26 mouse cellular contexts compared by ENCODE assay signal in genomic region chr5:113728011-113728410, GRCm38 (mm10). TPM values are rescaled to one million over a fixed set of nuclear protein-coding genes. Genes with fewer than 3 reads are reported as not detected.
DNase-seq lines count a peak whose midpoint lies in the region; ATAC-seq and TF ChIP-seq lines count a peak whose summit lies in the region.
"Had no signal": no experiment of that assay in that cellular context is flagged by ENCODE, and none has a peak within 500 bp of the region (broad histone marks: within the 10 kb centered on the region; RNA-seq: fewer than 3 reads in every experiment).

No protein-coding gene starts in this region.

- peaks cover 39% of the 10 kb centered on the region for H3K4me1 ChIP-seq in cerebellum, adult 2 months (ENCODE audit: control insufficient read depth, insufficient read depth, low read length)
- peaks cover 4% of the 10 kb centered on the region; the same call in 1 of the 2 replicates for H3K4me1 ChIP-seq in heart, embryonic 10.5 days
- H3K4me1 ChIP-seq: heart, embryonic 15.5 days had no signal

- H3K9me3 ChIP-seq in heart, embryonic 10.5 days = no peaks in the 10 kb centered on the region
- H3K9me3 ChIP-seq: embryonic facial prominence, embryonic 13.5 days; heart, embryonic 15.5 days; hindbrain, embryonic 13.5 days had no signal

- WGBS in cerebellum, adult 2 months = 11% methylated on average over 7 of the region's 7 CpGs
- 77% methylated on average over 7 of the region's 7 CpGs for WGBS in heart, embryonic 10.5 days

- H3K27me3 ChIP-seq in cerebellum, adult 2 months (ENCODE audit: control insufficient read depth, insufficient read depth, low read length) = no peaks in the 10 kb centered on the region
- peaks cover 17% of the 10 kb centered on the region for H3K27me3 ChIP-seq in heart, embryonic 10.5 days (ENCODE audit: insufficient read depth, poor library complexity, severe bottlenecking)

- TF ChIP-seq POLR2A in cerebellum, adult 2 months (IDR thresholded peaks at IDR 0.05; ENCODE audit: borderline replicate concordance, insufficient read depth, low read length) = peak; percentile 43; the same call in 1 of the 2 replicates

- H3K27ac ChIP-seq in cerebellum, adult 2 months (ENCODE audit: insufficient read depth, low read length) = peak overlapping the region; percentile 96
- no peak overlapping the region for H3K27ac ChIP-seq in heart, embryonic 10.5 days
- H3K27ac ChIP-seq: embryonic facial prominence, embryonic 13.5 days; heart, embryonic 15.5 days; hindbrain, embryonic 13.5 days had no signal

- H3K4me3 ChIP-seq in cerebellum, adult 2 months (replicated peaks; ENCODE audit: insufficient read depth, low read depth, low read length) = no peak overlapping the region
- no peak overlapping the region for H3K4me3 ChIP-seq in heart, embryonic 10.5 days
- H3K4me3 ChIP-seq: embryonic facial prominence, embryonic 13.5 days; heart, embryonic 15.5 days; hindbrain, embryonic 13.5 days had no signal

- peak; percentile 61 for DNase-seq in left cerebral cortex, postnatal 4 days
- no peak for DNase-seq in left cerebral cortex, adult 11 months (ENCODE audit: low spot score)
- peak; percentile 94 to 99 for DNase-seq in cerebellum, adult 2 months
- peak; percentile 93 for DNase-seq in cerebellum, postnatal 10 days
- no peak for DNase-seq in heart, embryonic 10.5 days (ENCODE audit: low spot score)
- DNase-seq in layer of hippocampus, postnatal 25 days (ENCODE audit: extremely low spot score in 1 of 2, low spot score in 1 of 2) = no peak
- DNase-seq in kidney, adult 8-10 months = no peak
- DNase-seq: adrenal gland, postnatal 14 days; gastrocnemius, postnatal 36 days; heart, adult 11 months; heart, postnatal 14 days; kidney, adult 2 months had no signal

- no peak for ATAC-seq in CD4-positive, CD25-positive, alpha-beta regulatory T cell, adult 4 months
- ATAC-seq: activated CD4-positive, CD25-positive, alpha-beta regulatory T cell, adult 4 months; forebrain, embryonic 14.5 days; intestine, embryonic 16.5 days; Patski had no signal

- no peak for TF ChIP-seq CTCF in cerebellum, adult 2 months (IDR thresholded peaks at IDR 0.05; ENCODE audit: borderline replicate concordance, insufficient read depth, low read depth, low read length)

- no peaks in the 10 kb centered on the region for H3K36me3 ChIP-seq in heart, embryonic 10.5 days
- H3K36me3 ChIP-seq: embryonic facial prominence, embryonic 13.5 days; heart, embryonic 15.5 days; hindbrain, embryonic 13.5 days had no signal

- intact Hi-C loops in left cerebral cortex, postnatal 4 days (cut with DNase I) = loop anchor here (10.0 kb wide), 1 partner anchor 253 kb away; no protein-coding TSS in a partner anchor

RNA-seq across cellular contexts. Expression of gene 1700069L16Rik, which starts 3.4 kb away (rescaled TPM):
- total RNA-seq in left cerebral cortex, postnatal 4 days (2021) = not detected
- 0.29 and 0.39 TPM in 2 replicates for polyA plus RNA-seq in cerebellum, adult 2 months (2012; rRNA removed)
- not detected for polyA plus RNA-seq in CD4-positive, CD25-positive, alpha-beta regulatory T cell, adult 4 months (2017; shearing (Covaris generic))
- polyA plus RNA-seq in heart, embryonic 10.5 days (2016; fragmentation: Nextera tagmentation; extraction: Ambion mirVana) = not detected in 2 replicates
- total RNA-seq in layer of hippocampus, postnatal 25 days (2021) = not detected
- total RNA-seq: adrenal gland, adult 18-20 months; adrenal gland, postnatal 14 days; CH12.LX; gastrocnemius, adult 8-10 months; gastrocnemius, postnatal 36 days; heart, postnatal 14 days; hematopoietic stem cell, adult 5-6 weeks had no signal
- polyA plus RNA-seq: activated CD4-positive, CD25-positive, alpha-beta regulatory T cell, adult 4 months; C2C12; embryonic facial prominence, embryonic 13.5 days; forebrain, embryonic 14.5 days; heart, embryonic 11.5 days; heart, embryonic 15.5 days; hindbrain, embryonic 13.5 days; intestine, embryonic 16.5 days; kidney, adult 2 months; Patski had no signal

RNA-seq across cellular contexts. Expression of gene Ficd, which starts 7.6 kb away (rescaled TPM):
- 1 to 10 TPM; 5.7 to 7.8 TPM for total RNA-seq in left cerebral cortex, postnatal 4 days (2021)
- polyA plus RNA-seq in cerebellum, adult 2 months (2012; rRNA removed) = 15.3 and 16.1 TPM in 2 replicates
- 1 to 10 TPM; 3.9 to 8.6 TPM for polyA plus RNA-seq in CD4-positive, CD25-positive, alpha-beta regulatory T cell, adult 4 months (2017; shearing (Covaris generic))
- 5.3 and 6.4 TPM in 2 replicates for polyA plus RNA-seq in heart, embryonic 10.5 days (2016; fragmentation: Nextera tagmentation; extraction: Ambion mirVana)
- 10 to 100 TPM; 12.8 to 13.1 TPM for total RNA-seq in layer of hippocampus, postnatal 25 days (2021)

RNA-seq across cellular contexts. Expression of gene Sart3, which starts 44.3 kb away (rescaled TPM):
- total RNA-seq in left cerebral cortex, postnatal 4 days (2021) = 10 to 100 TPM; 46.8 to 50.1 TPM
- 43.5 and 47.5 TPM in 2 replicates for polyA plus RNA-seq in cerebellum, adult 2 months (2012; rRNA removed)
- 10 to 100 TPM; 13.6 to 15.4 TPM for polyA plus RNA-seq in CD4-positive, CD25-positive, alpha-beta regulatory T cell, adult 4 months (2017; shearing (Covaris generic))
- polyA plus RNA-seq in heart, embryonic 10.5 days (2016; fragmentation: Nextera tagmentation; extraction: Ambion mirVana) = 46.0 and 63.9 TPM in 2 replicates
- total RNA-seq in layer of hippocampus, postnatal 25 days (2021) = 10 to 100 TPM; 41.0 to 47.6 TPM

RNA-seq across cellular contexts. Expression of gene Iscu, which starts 44.5 kb away (rescaled TPM):
- 10 to 100 TPM; 39.9 to 43.0 TPM for total RNA-seq in left cerebral cortex, postnatal 4 days (2021)
- polyA plus RNA-seq in cerebellum, adult 2 months (2012; rRNA removed) = 302 and 362 TPM in 2 replicates
- polyA plus RNA-seq in CD4-positive, CD25-positive, alpha-beta regulatory T cell, adult 4 months (2017; shearing (Covaris generic)) = 10 to 100 TPM in 1 of 2 experiments, 1 to 10 TPM in 1; 7.1 to 10.8 TPM
- polyA plus RNA-seq in heart, embryonic 10.5 days (2016; fragmentation: Nextera tagmentation; extraction: Ambion mirVana) = 98.7 and 105 TPM in 2 replicates
- total RNA-seq in layer of hippocampus, postnatal 25 days (2021) = 100 to 1,000 TPM; 115 to 126 TPM

Comparison
In these comparisons a context has a peak if more than half of its experiments do, and no peak if none do; other contexts are left out.
1. DNase-seq: peak in left cerebral cortex, postnatal 4 days (single experiment), cerebellum, adult 2 months (2 of 2) and cerebellum, postnatal 10 days (2 of 2); none in left cerebral cortex, adult 11 months (single experiment), heart, embryonic 10.5 days (single experiment), layer of hippocampus, postnatal 25 days (0 of 2) and kidney, adult 8-10 months (0 of 2).